Mouse (Mus musculus) midbrain, embryonic 15.5 days (tissue): ENCODE results near the gene Amotl1. TPM values are rescaled to one million over a fixed set of nuclear protein-coding genes. Genes with fewer than 3 reads are reported as not detected.

Experiments used
- ATAC-seq: fragments of 200-750 bp; cut with Nextera tagmentation; replicated peaks from 2 replicates; pipeline ENCODE4 v1.8.0; 2017; ENCODE audit warnings: moderate TSS enrichment
- H3K27ac ChIP-seq: fragments of 300-500 bp; sonication (generic); 2 replicates; pipeline ENCODE4 v1.5.1; 2015; ENCODE audit warnings: mild to moderate bottlenecking, inconsistent platforms
- H3K27me3 ChIP-seq: fragments of 300-500 bp; sonication (generic); replicated peaks from 2 replicates; pipeline ENCODE4 v1.6.1; 2015; ENCODE audit warnings: inconsistent platforms
- H3K36me3 ChIP-seq: fragments of 300-500 bp; sonication (generic); replicated peaks from 2 replicates; pipeline ENCODE4 v1.6.1; 2015; ENCODE audit warnings: inconsistent platforms
- H3K4me1 ChIP-seq: fragments of 300-500 bp; sonication (generic); 2 replicates; pipeline ENCODE4 v1.6.1; 2015; ENCODE audit warnings: inconsistent platforms
- H3K4me2 ChIP-seq: fragments of 300-500 bp; sonication (generic); 2 replicates; pipeline ENCODE4 v1.6.1; 2015; ENCODE audit warnings: inconsistent platforms, mild to moderate bottlenecking, moderate library complexity
- H3K4me3 ChIP-seq: fragments of 300-500 bp; sonication (generic); 2 replicates; pipeline ENCODE4 v1.5.1; 2015; ENCODE audit warnings: mild to moderate bottlenecking, inconsistent platforms
- H3K9ac ChIP-seq: fragments of 300-500 bp; sonication (generic); 2 replicates; pipeline ENCODE4 v1.6.1; 2015; ENCODE audit warnings: mild to moderate bottlenecking, inconsistent platforms
- H3K9me3 ChIP-seq: fragments of 300-500 bp; sonication (generic); 2 replicates; pipeline ENCODE4 v1.6.1; 2016; ENCODE audit warnings: inconsistent platforms
- WGBS: fragments of 180-500 bp; shearing (Covaris S2); methylation state at CpG from one replicate; pipeline ENCODE4 v1.1.7; 2015; ENCODE audit warnings: mixed read lengths; 5-methylcytosine and 5-hydroxymethylcytosine counted together
- polyA plus RNA-seq: library from polyadenylated mRNA; unstranded; fragments of >200 nt; fragmentation: Nextera tagmentation; extraction: Ambion mirVana; gene quantifications from 2 replicates; pipeline ENCODE4 v1.2.1, GENCODE M21; 2015

Amotl1 gene
- polyA plus RNA-seq, 1 experiment from 2014 or later: 10.6 TPM

DNA sequence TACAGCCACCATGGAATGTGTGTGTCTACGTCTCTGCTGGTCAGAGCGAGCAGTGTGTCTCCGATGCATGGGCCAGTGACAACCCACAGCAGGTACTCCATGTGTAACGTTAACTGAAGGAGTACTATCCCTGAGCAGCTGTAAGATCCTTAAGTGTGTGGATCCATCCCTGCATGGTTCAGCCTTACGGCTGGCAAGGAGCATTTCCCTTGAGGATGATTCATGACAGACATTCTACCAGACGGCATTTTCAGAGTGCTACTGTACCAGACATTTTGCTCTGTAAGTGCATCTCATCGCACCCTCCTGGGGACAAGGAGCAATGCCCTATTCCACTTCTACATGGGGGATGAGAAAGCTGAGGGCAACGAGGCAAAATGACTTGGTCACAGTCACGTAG, 84.9 kb downstream of the Amotl1 start:
- Histone ChIP-seq H3K4me1 (no peaks in the 10 kb centered on the region), H3K9me3 (no peaks in the 10 kb centered on the region), H3K27ac (no peak overlapping the region), H3K36me3 (peaks cover 14% of the 10 kb centered on the region; the same call in 1 of the 2 replicates), H3K9ac (no peak overlapping the region), H3K4me2 (no peak overlapping the region), H3K27me3 (no peaks in the 10 kb centered on the region), H3K4me3 (no peak overlapping the region)
- WGBS: 87% methylated on average over 9 of the region's 9 CpGs
- no peak for ATAC-seq

GRCm38 (mm10) chr9:14559430-14559829, 85.4 kb downstream of the Amotl1 start:
- H3K9ac ChIP-seq: no peak overlapping the region
- no peak overlapping the region for H3K4me3 ChIP-seq
- no peaks in the 10 kb centered on the region for H3K9me3 ChIP-seq
- H3K27me3 ChIP-seq: no peaks in the 10 kb centered on the region
- ATAC-seq: no peak
- H3K4me2 ChIP-seq: no peak overlapping the region
- H3K4me1 ChIP-seq: no peaks in the 10 kb centered on the region
- WGBS: 84% methylated on average over 10 of the region's 10 CpGs
- H3K36me3 ChIP-seq: peaks cover 14% of the 10 kb centered on the region; the same call in 1 of the 2 replicates
- H3K27ac ChIP-seq: no peak overlapping the region

GRCm38 (mm10) chr9:14558332-14558731, 86.5 kb downstream of the Amotl1 start:
- no peak overlapping the region for H3K27ac ChIP-seq
- no peaks in the 10 kb centered on the region for H3K27me3 ChIP-seq
- H3K36me3 ChIP-seq: peaks cover 20% of the 10 kb centered on the region; the same call in 1 of the 2 replicates
- 94% methylated on average over 10 of the region's 10 CpGs for WGBS
- H3K4me2 ChIP-seq: no peak overlapping the region
- H3K4me1 ChIP-seq: no peaks in the 10 kb centered on the region
- no peak overlapping the region for H3K4me3 ChIP-seq
- no peak overlapping the region for H3K9ac ChIP-seq
- no peaks in the 10 kb centered on the region for H3K9me3 ChIP-seq
- no peak for ATAC-seq

- Histone ChIP-seq H3K36me3 (peaks cover 28% of the 10 kb centered on the region), H3K27me3 (no peaks in the 10 kb centered on the region), H3K4me2 (no peak overlapping the region), H3K9ac (no peak overlapping the region), H3K27ac (no peak overlapping the region), H3K4me1 (no peaks in the 10 kb centered on the region), H3K9me3 (no peaks in the 10 kb centered on the region), H3K4me3 (no peak overlapping the region)
- ATAC-seq: 0 out of 2 replicates have a peak, but pooled peaks have one; percentile 27
- 91% methylated on average over 11 of the region's 11 CpGs for WGBS
These were observed 96.5 kb downstream of the Amotl1 start for GRCm38 (mm10) chr9:14548366-14548761.

DNA sequence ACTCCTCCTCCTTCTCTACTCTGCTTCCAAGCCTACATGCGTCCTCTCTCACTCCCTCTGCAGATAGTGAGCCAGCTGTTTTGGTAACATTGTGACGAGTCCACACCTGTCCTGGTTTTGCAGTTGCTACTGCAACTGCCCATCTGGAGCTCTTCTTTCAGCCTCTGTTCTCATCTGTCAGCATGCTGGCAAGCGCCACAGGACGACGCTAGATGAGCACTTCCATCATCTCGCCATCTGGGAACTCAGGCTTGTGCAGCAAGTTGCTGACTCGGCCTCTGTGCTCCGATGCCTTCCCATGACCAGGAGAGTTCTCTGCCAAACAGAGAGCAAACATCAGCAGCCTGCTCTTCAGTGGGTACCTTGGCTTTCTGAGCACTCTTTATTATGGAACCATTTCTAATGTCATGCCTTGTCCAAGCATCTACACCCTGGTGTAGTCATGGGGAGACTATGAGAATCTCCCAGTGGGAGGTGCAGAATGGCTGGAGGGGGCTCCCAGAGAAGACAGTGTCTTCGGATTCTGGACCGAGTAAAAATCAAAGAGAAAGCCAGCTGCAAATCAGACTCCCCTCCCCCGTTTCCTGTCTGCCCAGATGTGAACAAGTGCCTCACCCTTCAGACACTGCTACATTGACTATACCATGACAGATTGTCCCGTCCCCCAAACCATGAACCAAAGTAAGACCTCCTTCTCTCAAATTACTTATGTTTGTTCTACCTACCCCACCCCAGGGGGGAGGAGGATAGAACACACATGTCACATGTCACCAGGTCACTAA, 97.1 kb downstream of the Amotl1 start:
- H3K36me3 ChIP-seq: peaks cover 27% of the 10 kb centered on the region
- no peak for ATAC-seq
- WGBS: 85% methylated on average over 12 of the region's 12 CpGs

GRCm38 (mm10) chr9:14544034-14544757, 100.7 kb downstream of the Amotl1 start:
- H3K27ac ChIP-seq: no peak overlapping the region
- no peak overlapping the region for H3K4me3 ChIP-seq
- H3K9ac ChIP-seq: no peak overlapping the region
- peaks cover 13% of the 10 kb centered on the region for H3K36me3 ChIP-seq
- 64% methylated on average over 9 of the region's 9 CpGs for WGBS
- no peak overlapping the region for H3K4me2 ChIP-seq
- no peak for ATAC-seq
- H3K9me3 ChIP-seq: no peaks in the 10 kb centered on the region
- H3K27me3 ChIP-seq: no peaks in the 10 kb centered on the region
- H3K4me1 ChIP-seq: no peaks in the 10 kb centered on the region

More for the DNA sequence above, 97.1 kb downstream of the Amotl1 start:
- no peaks in the 10 kb centered on the region for H3K4me1 ChIP-seq
- no peaks in the 10 kb centered on the region for H3K27me3 ChIP-seq
- no peak overlapping the region for H3K27ac ChIP-seq
- no peak overlapping the region for H3K4me3 ChIP-seq
- no peak overlapping the region for H3K9ac ChIP-seq
- H3K4me2 ChIP-seq: no peak overlapping the region
- no peaks in the 10 kb centered on the region for H3K9me3 ChIP-seq

GRCm38 (mm10) chr9:14534833-14535456, 109.9 kb downstream of the Amotl1 start:
- no peak for ATAC-seq
- no peaks in the 10 kb centered on the region for H3K27me3 ChIP-seq
- H3K27ac ChIP-seq: no peak overlapping the region
- no peak overlapping the region for H3K4me3 ChIP-seq
- no peaks in the 10 kb centered on the region for H3K9me3 ChIP-seq
- no peak overlapping the region for H3K4me2 ChIP-seq
- peaks cover 4% of the 10 kb centered on the region; the same call in 1 of the 2 replicates for H3K4me1 ChIP-seq
- H3K36me3 ChIP-seq: no peaks in the 10 kb centered on the region
- H3K9ac ChIP-seq: no peak overlapping the region
- 84% methylated on average over 9 of the region's 9 CpGs for WGBS

DNA sequence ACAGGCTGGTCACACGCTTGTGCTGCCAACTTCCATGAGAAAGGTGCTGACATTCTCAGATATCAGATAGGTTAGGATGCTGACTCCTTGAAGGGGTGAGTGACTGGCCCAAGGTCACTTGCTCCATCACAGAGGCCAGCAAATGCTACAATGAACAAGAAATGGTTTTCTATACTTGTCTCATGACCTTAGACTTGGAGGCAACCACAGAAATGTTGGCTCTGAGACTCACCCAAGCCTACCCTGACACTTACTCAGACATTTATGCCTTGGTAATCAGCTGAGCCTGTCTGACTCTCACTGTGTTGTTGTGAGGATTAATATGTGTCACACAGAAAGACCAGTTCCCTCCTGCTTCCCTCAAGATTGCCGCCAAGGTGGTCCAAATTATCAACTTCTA, 111.2 kb downstream of the Amotl1 start:
- H3K4me1 ChIP-seq: peaks cover 4% of the 10 kb centered on the region; the same call in 1 of the 2 replicates
- no peak overlapping the region for H3K4me3 ChIP-seq
- no peak for ATAC-seq
- 87% methylated on average over 2 of the region's 2 CpGs for WGBS
- H3K9ac ChIP-seq: no peak overlapping the region
- no peak overlapping the region for H3K27ac ChIP-seq
- H3K27me3 ChIP-seq: no peaks in the 10 kb centered on the region
- no peaks in the 10 kb centered on the region for H3K36me3 ChIP-seq
- H3K4me2 ChIP-seq: no peak overlapping the region
- H3K9me3 ChIP-seq: no peaks in the 10 kb centered on the region

DNA sequence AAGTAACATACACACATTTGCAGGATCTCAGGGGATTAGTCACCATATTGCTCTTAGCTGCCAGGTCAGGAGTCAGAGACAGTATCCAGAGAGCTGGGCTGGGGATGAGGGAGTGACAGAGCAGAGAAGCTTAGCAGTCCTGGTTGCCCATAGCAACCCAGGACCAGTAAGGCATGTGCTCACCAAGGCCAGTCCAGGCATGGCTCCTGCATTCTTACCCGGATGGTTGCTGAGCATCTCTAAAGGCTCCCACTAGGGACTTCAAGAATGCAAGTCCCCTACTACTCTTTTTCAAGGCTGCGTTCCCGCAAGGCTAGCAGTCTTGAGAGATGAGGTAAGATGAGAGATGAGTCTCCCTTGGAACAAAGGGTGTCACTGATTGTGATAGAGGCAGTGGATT, 112.6 kb downstream of the Amotl1 start:
- no peaks in the 10 kb centered on the region for H3K36me3 ChIP-seq
- H3K27ac ChIP-seq: no peak overlapping the region
- H3K9me3 ChIP-seq: no peaks in the 10 kb centered on the region
- no peak overlapping the region for H3K4me3 ChIP-seq
- no peaks in the 10 kb centered on the region for H3K27me3 ChIP-seq
- peaks cover 4% of the 10 kb centered on the region; the same call in 1 of the 2 replicates for H3K4me1 ChIP-seq
- no peak overlapping the region for H3K9ac ChIP-seq
- no peak overlapping the region for H3K4me2 ChIP-seq
- WGBS: 11% methylated on average over 3 of the region's 3 CpGs
- peak; percentile 90 for ATAC-seq

DNA sequence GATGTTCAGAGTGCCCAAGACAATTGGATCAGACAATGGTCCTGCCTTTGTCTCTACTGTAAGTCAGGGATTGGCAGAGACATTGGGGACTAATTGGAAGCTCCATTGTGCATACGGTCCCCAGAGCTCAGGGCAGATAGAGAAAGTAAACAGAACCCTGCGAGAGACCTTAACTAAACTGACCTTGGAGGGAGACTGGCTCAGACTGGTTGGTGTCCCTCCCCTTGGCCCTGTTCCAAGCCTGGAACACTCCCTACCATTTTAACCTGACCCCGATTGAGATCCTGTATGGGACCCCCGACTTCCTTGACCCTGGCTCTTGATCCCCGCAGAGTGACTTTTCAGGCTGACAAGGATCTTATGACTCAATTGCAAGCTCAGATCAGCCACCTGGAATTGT, 114.9 kb downstream of the Amotl1 start:
- H3K36me3 ChIP-seq: no peaks in the 10 kb centered on the region

DNA sequence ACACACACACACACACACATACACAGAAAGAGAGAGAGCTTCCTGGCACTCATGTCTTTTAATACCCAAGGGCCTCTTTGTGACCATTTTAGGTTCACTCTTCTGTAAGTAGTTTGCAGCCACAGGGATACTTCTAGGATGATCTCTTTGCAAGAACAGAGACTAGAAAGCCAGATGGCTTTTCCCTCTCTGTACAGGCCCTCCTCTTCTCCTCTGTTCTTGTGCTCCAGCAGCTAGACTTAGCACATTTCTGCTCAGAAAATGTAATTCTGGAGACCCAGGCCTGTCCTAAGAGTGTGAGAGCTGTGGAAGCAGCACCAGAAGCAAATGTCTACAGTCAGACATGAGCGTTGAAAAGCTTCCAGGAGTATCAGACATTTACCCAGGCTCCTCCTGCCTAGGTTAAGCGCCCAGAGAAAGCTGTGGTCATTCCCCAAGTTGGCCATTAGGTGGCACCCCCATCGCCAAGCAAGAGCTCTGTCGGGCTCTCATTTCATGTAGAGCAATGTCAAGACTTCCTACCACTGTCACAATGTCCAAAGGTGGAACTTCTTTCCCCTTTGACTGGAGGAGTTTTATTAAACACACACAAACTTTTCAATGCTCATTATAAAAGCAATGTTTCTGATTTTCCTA, 121.3 kb downstream of the Amotl1 start:
- H3K9ac ChIP-seq: no peak overlapping the region
- peak; percentile 93 for ATAC-seq
- H3K4me1 ChIP-seq: no peaks in the 10 kb centered on the region
- WGBS: 9% methylated on average over 4 of the region's 4 CpGs
- H3K27ac ChIP-seq: no peak overlapping the region
- no peaks in the 10 kb centered on the region for H3K9me3 ChIP-seq
- H3K4me2 ChIP-seq: no peak overlapping the region
- no peaks in the 10 kb centered on the region for H3K36me3 ChIP-seq
- H3K4me3 ChIP-seq: no peak overlapping the region
- no peaks in the 10 kb centered on the region for H3K27me3 ChIP-seq

More for the DNA sequence above, 114.9 kb downstream of the Amotl1 start:
- whole genome bisulfite sequencing: 68% methylated on average over 5 of the region's 5 CpGs
- Histone ChIP-seq H3K4me1 (peaks cover 4% of the 10 kb centered on the region; the same call in 1 of the 2 replicates), H3K4me3 (no peak overlapping the region), H3K27ac (no peak overlapping the region), H3K9ac (no peak overlapping the region), H3K9me3 (no peaks in the 10 kb centered on the region), H3K4me2 (no peak overlapping the region), H3K27me3 (no peaks in the 10 kb centered on the region)
- ATAC-seq: no peak

DNA sequence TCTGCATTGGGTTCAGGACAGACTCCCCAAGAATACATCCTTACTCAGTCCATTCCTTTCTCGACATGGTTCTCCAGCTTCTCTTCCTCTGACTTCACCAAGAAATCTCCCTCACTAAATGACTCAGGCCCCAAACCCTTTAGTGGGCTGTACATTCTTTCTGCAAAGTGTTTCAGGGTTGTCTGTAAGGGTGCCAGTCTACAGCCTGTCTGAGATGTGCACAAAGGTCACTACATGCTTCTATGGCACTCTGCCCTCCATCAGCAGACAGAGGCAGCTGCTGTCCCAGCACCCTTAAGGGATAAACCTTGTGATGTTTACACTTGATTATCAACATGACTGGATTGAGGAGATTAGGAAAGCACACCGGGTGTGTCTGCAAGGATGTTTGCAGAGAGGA, 123.2 kb downstream of the Amotl1 start:
- no peak overlapping the region for H3K27ac ChIP-seq
- H3K4me1 ChIP-seq: no peaks in the 10 kb centered on the region
- H3K9ac ChIP-seq: no peak overlapping the region
- no peaks in the 10 kb centered on the region for H3K9me3 ChIP-seq
- no peak overlapping the region for H3K4me3 ChIP-seq
- WGBS: 47% methylated on average over 2 of the region's 2 CpGs
- H3K27me3 ChIP-seq: no peaks in the 10 kb centered on the region
- H3K4me2 ChIP-seq: no peak overlapping the region
- ATAC-seq: no peak
- H3K36me3 ChIP-seq: no peaks in the 10 kb centered on the region
